Mouse (Mus musculus): ENCODE measurements at regions not wholly inside any gene's neighbourhood (a gene's known extent, or its start where the extent isn't known, plus 50 kb on each side); places are given as distances from the start of the nearest gene placed in this dataset.

DNA sequence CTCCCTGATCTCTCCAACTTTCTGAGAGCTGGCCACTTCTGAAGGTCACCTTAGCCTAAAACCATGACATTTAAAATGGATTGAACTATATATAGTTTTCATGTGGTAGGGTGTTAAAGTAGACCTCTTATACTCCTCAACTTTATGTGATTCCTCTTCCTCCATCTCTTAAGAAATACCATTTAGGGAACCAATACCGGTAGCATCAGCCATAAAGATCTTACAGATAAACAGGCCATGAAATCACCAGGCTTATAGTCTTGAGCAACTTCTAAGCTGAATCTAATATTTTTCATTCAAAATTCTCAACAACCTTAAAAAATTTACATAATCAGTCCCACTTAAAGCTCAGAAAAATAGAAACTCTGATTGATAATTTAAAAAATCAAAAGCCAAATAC is 56.2 kb downstream of the Rpl36a-ps1 start:
- DNase-seq: no peak

DNA sequence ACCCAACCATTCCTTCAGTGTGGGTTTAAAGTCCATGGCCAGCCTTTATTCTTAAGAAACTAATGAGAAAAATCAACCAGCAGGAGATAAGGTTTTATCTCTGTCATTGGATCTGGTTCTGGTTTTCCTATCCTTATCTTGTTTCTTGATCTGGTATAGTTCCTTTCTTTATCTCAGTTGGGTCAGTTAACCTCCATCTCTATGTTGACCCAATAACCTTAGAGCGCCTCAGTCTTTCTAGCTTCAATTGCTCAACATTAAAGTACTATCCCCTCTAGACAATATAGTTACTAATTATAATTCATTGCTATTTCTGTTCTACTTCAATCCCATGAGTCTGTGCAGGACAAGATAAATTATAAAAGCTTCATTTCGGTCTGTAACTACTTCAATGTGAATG is 56.7 kb downstream of the Rpl36a-ps1 start:
- DNase-seq: no peak

DNA sequence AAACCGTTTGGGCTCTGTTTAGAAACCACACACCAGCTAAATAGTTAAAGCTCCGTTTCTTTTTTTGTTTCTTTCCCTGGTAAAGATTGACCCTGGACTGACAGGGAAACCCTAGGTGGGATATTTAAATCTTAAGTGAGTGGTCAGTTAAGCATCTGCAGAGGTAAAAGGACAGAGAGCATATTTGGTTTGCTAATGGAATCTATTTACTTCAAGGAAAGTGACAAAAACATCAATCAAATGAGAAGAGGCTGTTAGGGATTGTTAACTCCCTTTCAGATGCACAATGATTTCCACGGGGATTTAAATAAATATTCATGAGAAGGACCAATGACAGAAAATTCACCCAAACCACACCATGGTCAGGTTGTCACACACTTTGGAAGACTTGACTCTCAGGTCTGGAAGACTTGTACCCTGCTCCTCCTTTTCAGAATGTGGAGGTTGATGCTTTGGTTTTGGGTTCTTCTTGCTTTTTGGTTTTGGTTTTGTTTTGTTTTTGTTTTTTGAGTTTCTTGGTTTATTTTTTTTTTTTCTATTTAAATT is 60.7 kb downstream of the Rpl36a-ps1 start:
- DNase-seq: no peak

DNA sequence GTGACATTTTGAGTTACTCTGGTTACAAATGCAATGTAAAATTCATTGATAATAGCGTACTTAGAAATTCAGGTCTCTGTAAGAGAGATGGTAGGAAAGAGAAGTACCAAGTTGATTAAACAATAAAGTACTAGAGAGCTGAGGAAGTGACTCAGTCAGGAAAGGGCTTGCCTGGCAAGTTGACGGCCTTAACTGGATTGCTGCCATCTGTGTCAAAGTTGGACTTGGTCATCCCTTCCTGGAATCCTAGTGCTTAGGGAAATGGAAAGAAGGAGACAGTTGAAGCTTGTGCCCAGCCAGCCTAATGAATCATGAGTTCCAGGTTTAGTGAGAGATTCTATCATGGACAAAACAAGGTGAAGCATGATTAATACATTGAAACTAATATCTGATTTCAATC is 64.8 kb downstream of the Rpl36a-ps1 start:
- DNase-seq: peak; percentile 69

DNA sequence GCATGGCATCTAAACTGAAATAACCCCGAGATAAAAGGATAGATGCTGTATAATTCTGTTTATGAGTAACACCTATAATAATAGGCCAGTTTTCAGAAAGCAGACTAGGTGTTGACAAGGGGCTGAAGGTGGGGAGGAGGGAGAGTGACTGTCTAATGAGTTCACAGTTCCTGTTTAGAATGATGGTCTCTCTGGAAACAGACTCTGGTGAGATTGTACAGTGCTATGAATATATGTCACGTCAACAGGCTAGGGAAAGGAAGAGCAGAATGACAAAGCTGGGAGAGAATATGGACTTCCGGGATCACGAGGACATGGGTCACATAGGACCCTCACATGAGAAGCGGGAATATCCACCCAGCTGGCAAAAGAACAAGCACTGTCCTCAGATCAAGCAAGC is 85.9 kb downstream of the Rpl36a-ps1 start:
- no peak for DNase-seq

DNA sequence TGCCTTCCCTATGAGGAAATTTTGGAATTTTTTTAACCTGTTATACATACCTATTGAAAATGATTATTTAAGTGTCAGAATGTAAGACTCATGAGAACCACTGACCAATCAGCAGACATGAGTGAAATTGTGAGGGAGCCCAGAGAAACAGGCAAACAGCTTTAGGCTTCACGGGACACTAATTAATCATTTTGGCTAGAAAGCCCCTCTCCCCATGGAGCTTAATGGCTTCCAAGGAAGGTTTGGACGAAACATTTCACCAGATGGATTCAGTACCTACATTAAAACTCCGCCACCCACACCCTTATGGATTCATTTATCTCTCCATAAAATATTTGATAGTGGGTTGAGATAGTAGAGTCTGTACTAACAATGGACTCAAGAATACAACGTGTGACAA is 95.2 kb downstream of the Rpl36a-ps1 start:
- DNase-seq: no peak

DNA sequence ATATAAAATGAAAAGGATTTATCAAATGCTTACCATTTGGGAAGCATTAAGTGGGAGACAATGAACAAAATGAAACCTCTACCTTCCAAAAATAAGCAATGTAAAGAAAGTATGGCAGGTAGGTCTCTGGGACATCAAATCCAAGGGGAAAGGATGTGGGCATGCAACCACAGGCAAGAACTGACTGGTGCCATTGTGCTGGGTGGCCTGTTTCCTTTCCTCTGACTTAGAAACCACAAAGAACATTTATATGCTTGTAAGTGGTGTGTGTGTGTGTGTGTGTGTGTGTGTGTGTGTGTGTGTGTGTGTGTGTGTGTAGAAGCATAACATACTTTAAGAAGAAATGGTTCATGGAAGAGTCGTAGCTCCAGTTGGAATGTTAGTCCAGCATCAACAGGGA is 96.7 kb downstream of the Rpl36a-ps1 start:
- no peak for DNase-seq

DNA sequence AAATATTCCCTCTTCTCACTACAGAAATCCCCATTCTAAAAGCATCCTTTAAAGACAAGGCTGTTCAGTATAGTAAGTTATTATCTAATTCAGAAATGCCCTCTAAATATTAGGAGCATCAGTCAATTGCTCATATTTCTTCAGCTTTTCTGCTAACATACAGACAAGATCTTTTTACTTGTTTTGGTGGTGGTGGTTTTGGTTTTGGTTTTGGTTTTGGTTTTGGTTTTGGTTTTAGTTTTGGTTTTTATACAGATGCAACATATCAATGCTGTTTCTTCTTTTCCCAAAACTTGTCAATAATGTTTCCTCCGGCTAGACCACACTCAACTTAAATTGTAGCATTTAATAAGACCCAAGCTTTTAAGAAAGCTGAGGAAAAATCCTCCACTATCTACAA is 98.2 kb downstream of the Rpl36a-ps1 start:
- DNase-seq: no peak

DNA sequence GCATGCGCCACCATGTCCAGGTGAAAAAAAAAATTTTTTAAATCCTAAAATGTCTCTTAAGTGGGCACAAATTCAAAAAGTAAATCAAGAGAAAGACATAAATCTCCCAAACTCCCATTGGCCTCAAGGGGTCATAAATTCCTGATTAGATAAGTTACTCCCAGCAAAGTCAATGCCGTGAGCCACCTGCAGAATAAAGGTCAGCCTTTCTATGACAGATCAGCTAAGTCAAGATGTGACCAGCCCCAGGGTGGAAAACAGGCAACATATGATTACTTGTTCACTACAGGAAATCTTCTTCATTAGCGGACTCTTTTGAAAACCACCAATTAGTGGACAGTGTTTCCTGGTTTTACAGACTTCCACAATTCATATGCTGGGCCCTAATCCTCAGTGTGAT is 101.4 kb downstream of the Rpl36a-ps1 start:
- no peak for DNase-seq

DNA sequence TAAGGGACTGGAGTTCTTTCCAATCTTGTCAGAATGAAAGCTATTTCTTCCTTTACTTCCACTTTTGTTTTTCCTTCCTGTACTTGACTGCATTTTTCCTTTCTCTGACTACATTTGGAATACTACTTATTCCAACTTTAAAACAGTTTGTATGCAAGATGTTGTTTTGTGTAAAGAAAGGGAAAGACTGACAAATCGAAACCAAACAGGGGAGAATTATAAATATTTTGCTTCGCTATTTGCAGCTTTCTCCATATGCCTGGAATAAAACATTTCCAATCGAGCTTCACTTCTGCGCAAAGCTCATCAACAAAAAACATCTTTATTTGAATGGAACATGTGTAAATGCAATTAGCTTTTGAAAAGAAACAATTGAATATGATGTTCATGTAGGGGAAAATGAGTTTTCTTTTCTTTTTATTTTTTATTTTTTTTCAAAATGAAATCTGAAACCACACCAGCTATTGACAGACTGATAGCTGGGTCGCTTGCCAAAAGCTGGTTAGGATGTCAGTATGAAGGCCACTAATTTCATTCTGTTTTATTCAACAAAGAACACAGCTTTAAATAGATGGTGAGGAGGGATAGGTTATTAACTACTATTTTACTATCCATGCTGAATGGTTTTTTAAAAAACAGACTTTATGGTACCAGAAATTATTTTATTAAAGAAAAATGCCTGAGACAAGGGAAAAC is 102.7 kb downstream of the Rpl36a-ps1 start:
- no peak for DNase-seq

DNA sequence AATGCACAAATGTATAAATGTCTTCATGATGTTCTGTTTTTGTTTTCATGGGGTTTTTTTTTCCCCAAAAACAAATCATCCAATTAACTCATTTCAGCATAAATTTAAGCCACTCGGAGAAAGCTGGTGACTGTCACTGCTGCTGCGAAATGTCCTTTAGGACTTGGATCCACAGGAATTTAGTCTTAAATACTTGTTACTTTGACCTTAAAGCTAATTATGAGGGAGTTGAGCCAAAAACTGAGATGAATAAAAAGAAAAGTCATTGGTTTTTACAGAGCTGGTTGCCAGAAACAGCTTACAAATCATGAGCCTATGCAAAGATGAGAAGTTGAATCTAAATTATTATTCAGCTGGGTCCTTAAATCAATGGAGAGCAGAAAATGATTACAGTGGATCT is 106.5 kb downstream of the Rpl36a-ps1 start:
- no peak for DNase-seq

DNA sequence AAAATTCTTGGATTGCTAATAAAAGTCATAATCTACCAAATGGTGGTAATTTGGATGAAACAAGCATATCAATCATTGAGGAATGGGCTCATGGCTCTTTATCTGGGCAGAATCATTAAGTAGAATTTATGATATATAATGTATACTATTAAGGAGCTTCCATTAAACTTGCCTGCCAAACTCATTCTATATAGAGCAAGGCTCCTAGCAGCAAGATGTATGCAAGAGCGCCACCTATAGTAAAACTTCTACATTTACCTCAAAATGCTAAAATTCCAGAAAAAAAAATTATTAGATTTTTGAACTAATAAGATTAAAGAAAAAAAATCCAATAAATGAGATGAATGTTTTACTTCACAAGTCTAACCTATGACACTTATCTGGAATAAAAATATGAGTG is 107.1 kb downstream of the Rpl36a-ps1 start:
- no peak for DNase-seq

DNA sequence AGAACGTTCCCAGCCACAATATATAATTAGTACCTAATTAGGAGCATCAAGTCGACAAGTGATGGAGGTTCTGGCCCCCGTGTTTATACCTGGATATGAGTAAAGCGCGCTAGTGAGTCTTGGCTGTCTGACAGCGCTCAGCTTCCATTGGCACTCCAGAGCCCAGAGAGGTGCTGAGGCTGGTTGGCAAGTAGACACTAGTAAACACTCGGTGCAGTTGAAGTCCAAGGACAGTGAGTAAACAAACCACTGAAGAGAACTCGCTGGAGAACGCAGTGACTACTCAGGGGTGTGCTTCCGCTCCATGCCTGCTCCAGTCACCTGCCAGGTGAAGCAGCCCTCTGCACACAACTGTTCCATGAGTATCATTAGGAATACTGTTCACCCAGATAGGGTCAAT is 111.5 kb downstream of the Rpl36a-ps1 start:
- no peak for DNase-seq

DNA sequence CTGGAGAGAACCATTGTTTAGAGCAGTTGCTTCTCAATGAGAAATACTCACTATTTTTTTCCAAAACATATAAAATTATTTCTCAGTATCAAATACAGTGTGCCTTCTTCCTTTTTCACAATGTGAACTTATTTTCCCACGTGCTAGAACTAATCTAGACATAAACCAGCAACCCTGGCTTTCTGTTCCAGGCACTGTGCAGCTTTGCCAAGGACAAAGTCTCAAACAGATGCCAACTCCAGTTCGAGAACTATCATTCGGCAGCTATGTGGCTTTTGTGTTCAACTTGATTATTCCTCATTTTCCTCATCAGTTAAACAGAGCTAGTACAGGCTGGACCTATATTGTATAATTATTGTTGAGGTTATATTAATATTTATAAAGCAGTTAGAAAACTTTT is 116.2 kb downstream of the Rpl36a-ps1 start:
- no peak for DNase-seq

DNA sequence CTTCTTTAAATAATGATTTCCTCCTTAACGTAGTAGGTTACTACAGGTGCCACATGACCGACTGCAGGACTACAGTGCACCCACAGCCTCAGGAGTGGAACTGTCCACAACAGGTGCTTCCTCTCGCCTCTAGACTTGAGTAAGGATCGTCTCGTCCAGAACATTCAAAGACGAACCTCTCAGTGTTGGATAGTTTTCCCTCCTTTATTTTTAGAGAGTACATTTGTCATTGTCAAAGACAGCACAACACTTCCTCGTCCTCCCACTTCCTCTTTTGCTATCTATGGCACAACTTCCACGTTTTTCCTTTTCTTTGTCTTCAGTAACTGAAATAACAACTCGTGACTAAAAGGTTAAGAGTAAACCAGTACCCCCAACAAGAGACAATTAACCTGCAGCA is 120.7 kb downstream of the Rpl36a-ps1 start:
- no peak for DNase-seq

DNA sequence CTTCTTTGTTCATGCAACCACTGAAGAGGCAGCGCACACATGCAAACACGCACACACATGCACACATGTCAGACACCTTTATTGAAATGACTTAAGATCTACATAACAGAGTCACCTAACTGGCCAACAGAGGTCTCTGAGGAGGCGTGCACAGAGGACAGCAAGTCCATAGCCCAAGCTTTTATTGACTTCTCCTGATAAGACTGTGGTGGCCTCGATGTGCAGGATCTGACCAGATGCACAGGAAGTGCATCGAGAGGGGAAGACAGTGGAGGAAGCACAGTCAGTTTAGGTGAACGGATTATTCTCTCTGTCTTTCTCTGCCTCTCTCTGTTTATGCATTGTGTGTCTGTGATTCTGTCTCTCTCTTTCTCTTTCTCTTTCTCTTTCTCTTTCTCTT is 124.2 kb downstream of the Rpl36a-ps1 start:
- no peak for DNase-seq

DNA sequence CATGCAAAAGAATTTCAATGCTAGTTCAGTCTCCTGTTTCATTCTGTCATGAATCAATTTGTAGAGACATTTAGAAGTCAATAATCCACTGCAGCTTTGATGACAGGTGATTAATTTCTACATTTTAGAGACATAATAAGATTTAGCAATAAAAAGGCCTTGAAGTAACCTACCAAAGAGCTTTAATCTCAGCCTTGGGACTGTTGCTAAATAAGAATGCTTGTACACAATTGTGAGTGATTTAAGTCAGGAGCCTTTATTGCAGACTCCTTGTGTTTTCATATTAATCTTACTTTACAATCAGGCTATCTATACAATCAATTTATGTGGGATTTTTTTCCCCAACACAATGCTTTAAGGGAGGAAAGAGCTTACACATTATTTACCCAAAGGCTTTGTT is 127.2 kb downstream of the Rpl36a-ps1 start:
- no peak for DNase-seq

DNA sequence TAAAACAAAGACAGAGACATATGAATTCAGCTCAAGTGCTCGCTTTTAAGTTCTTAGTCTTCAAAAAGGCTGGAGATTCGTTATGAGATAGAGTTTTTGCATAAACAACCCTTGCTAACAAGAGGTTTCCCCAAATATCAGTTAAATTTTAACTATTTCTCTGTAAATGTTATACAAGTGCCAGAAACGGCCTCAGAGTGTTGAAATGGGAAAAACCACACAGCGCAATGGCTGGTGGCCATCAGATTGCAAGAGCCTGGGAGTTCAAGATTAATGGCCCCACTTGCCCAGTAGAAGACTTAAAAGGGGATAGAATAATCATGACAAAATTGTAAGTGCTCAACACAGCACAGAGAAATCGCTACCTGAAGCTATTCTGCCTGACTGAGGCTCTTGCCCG is 130.1 kb downstream of the Rpl36a-ps1 start:
- no peak for DNase-seq

DNA sequence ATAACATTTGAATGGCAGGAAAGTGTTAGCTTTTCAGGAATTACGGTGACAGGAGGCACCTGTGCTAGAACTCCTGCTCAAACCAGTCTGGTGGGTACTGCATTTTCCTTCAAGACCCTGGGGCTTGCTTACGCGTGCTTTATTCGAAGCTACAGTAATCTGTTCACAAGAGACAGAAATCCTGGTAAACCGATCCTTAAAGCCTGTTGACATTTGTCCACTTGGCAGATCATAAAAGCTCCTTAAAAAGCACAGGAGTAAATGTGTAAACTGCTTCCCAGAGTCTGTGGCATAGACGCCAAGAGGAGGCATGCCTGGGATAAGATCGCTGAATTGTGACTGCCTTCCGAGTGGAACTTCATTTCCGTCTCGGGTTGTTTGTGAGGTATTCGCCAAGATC is 130.5 kb downstream of the Rpl36a-ps1 start:
- no peak for DNase-seq

DNA sequence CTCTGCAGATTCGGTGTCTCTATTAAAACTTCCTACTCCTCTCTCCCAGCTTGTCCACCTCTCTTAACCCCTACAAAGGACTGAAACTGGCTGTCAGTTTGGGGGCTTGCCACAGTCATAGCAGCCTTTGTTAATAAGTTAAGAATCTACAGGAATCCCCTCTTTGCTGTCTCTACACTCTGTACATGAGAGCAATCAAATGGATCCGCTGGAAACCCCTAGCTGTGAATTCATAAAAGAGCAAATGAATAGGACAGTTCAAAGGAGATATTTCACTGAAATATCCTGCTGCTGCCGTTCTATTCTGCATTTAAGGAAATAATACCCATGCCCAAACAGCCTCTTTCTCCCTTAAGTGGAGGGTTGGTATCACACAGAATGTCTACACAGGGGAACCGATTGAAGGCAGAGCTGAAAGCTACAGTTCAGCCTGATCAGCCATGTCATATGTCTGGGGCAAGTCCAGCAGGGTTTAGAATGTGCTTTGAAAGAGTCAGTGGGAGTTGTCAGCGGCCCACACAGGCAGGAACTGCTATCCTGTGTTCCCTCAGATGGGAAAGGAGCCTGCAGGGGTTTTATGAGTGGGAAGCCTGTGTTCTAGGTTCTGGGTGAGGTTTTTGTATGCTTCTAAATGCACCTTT is 131.9 kb downstream of the Rpl36a-ps1 start:
- no peak for DNase-seq

DNA sequence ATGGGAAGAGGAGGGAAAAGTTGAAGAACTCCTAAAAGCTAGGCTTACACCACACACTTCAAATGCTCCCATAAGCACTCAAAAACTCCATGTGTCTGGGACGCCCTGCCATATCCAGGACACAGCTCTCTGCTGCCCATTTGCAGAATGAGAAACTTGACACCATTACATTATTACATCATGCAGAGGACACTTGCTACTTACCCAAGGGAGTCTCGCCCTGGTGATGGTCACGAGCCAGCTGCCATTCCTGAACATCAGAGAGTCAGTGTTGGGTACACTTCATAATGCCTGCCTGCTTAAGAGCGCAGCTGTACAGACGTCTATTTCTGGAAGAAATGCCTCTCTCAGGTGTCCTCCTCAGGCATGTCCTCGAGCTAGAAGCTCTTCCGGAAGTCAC is 135.3 kb downstream of the Rpl36a-ps1 start:
- DNase-seq: no peak

DNA sequence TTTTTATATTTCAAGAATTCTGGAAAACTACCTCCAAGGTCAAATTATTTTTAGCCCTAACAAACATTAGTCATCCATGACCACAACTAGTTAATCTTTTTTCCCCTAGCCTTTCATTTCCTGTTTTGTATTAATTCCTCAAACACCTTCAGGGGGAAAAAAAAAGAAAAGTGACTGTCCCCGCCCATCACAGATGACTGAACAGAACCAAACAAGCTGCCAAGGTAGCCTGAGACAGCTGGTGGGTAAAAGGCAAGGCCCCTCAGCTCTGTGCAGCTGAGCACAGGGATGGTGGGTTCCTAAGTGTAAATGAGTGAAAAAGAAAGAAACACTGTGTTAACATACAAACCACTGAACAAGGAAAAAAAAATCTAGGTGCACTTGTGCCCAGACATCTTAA is 145.6 kb downstream of the Rpl36a-ps1 start:
- no peak for DNase-seq

DNA sequence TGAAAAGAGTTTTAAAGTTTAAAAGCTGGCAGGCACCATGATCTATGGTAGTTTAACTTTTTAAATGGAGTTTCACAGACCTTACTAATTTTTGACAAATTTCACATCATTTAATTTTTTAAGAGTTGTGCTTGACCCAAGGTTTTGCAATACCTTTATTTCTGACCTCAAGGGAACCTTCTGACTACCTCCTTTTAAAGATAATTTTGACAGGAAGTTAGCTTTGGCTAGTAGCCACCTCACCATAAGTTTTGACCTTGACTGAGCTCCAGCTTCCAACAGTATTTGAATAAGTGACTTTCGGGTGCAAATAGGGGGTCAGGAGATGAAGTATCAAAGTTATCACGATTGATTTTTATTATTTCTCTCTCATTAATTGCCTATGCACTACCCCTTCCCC is 149.9 kb downstream of the Rpl36a-ps1 start:
- no peak for DNase-seq

DNA sequence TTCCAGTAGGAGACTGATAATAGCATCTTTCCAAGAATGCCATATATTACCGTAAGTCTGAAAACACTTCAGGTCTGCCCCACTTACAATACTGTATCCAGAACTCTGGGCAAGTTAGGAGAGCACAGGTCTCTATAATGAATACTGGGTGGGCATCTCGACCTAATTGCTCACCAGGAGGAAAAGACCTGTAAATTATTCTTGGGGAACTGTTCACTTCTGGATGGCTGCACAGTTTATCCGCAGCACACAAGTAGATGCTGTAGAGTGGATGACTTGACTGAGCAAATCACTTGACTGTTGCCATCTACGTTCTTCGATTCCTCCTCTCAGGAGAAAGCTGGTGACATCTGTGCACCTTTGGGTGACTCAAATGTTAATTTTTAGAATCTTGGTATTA is 159.8 kb downstream of the Rpl36a-ps1 start:
- no peak for DNase-seq
